Mouse (Mus musculus): ENCODE data around the gene Prdm16. TPM values are rescaled to one million over a fixed set of nuclear protein-coding genes. Genes with fewer than 3 reads are reported as not detected.

Prdm16 gene
- total and polyA plus RNA-seq, 3 experiments = not detected

DNA sequence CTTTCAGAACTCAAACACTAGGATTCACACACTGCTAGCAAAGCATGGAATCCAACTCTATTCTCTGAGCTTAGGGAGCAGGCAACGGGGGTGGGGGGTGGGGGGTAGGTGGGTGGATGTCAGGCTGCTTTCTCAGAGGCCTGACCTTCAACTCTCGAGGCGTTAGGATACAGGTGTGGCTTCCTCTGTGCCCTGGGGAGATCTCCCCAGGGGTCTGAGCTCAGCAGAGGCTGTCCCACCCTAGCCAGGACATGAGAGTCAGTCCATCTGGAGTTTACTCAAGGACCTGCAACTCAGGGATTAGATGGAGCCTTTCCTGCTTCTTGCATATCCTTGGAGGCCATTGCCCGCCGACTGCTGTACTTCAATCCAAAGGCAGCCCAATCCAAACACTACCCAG is 267.6 kb downstream of the Prdm16 start:
- Histone ChIP-seq H3K79me2 (replicated peaks; ENCODE audit: control insufficient read depth, extremely low read depth, insufficient read depth, poor library complexity, severe bottlenecking) (no peaks in the 10 kb centered on the region), H3K9ac (ENCODE audit: insufficient read depth, low read depth) (no peak overlapping the region), H3K4me3 (replicated peaks in 1 of 3; ENCODE audit: low read depth in 2 of 3, low read length in 2 of 3, poor library complexity in 1 of 3) (no peak overlapping the region), H3K4me2 (ENCODE audit: insufficient read depth, low read depth, poor library complexity, severe bottlenecking) (no peak overlapping the region), H3K27ac (ENCODE audit: insufficient read depth, low read depth) (no peak overlapping the region), H3K36me3 (replicated peaks in 1 of 2; ENCODE audit: control insufficient read depth in 1 of 2, insufficient read depth in 1 of 2, low read length in 1 of 2) (no peaks in the 10 kb centered on the region), H3K4me1 (ENCODE audit: control insufficient read depth in 1 of 2, insufficient read depth in 2 of 2) (no peaks in the 10 kb centered on the region), H3K9me3 (replicated peaks; ENCODE audit: low read length) (peaks cover 96% of the 10 kb centered on the region), H3K27me3 (replicated peaks) (no peaks in the 10 kb centered on the region)
- dilution Hi-C loops (cut with MboI; ENCODE audit: extremely low pct_ligation_motif_present, extremely low pct_unique_long_range_greater_than_20kb, low sequenced_read_pairs) (no loop called here), in situ Hi-C loops (cut with MboI; ENCODE audit: low pct_ligation_motif_present, low pct_unique_long_range_greater_than_20kb, low sequenced_read_pairs) (no loop called here)
- DNase-seq (ENCODE audit: extremely low read depth) = no peak
- TF ChIP-seq MYC (IDR thresholded peaks at IDR 0.05; ENCODE audit: low read depth, low read length) (no peak), MXI1 (IDR thresholded peaks at IDR 0.05; ENCODE audit: low read depth, low read length) (no peak), MEF2A (IDR thresholded peaks at IDR 0.05; ENCODE audit: borderline replicate concordance, low read depth, low read length) (no peak), EP300 (IDR thresholded peaks at IDR 0.05; ENCODE audit: low read length) (no peak), NELFE (IDR thresholded peaks at IDR 0.05; ENCODE audit: low read depth, low read length) (no peak), HCFC1 (IDR thresholded peaks at IDR 0.05; ENCODE audit: low read depth, low read length) (no peak), UBTF (IDR thresholded peaks at IDR 0.05; ENCODE audit: low read depth, low read length) (no peak), E2F4 (IDR thresholded peaks at IDR 0.05; ENCODE audit: insufficient replicate concordance, low read depth, low read length) (no peak), IRF4 (IDR thresholded peaks at IDR 0.05; ENCODE audit: low read depth, low read length) (no peak)

DNA sequence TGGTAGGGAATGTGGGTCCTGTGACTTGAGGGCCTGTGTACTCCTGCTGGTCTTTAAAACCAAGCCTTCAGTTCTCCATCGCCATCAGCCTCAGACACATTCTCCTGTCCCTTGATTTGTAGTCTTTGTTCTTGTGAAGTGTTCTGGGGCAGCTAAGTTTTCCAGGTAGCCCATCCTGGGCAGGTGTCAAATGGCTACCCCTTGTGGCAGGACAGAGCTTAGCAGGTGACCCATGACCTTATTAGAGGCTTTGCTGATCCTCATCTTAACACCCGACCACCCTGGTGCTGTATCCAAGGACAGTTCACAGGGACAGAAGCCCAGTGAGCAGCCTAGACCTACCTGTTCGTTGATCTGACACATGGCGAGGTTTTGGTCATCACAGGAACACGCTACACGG is 269.8 kb downstream of the Prdm16 start:
- no peak overlapping the region for H3K9ac ChIP-seq (ENCODE audit: insufficient read depth, low read depth)
- H3K36me3 ChIP-seq (replicated peaks in 1 of 2; ENCODE audit: control insufficient read depth in 1 of 2, insufficient read depth in 1 of 2, low read length in 1 of 2) = no peaks in the 10 kb centered on the region
- no peak overlapping the region for H3K27ac ChIP-seq (ENCODE audit: insufficient read depth, low read depth)
- H3K4me1 ChIP-seq (ENCODE audit: control insufficient read depth in 1 of 2, insufficient read depth in 2 of 2) = no peaks in the 10 kb centered on the region
- no peak overlapping the region for H3K4me3 ChIP-seq (replicated peaks in 1 of 3; ENCODE audit: low read depth in 2 of 3, low read length in 2 of 3, poor library complexity in 1 of 3)
- TF ChIP-seq CTCF (conservative IDR thresholded peaks at IDR 0.05 in 1 of 2, IDR thresholded peaks at IDR 0.05 in 1 of 2; ENCODE audit: low read depth in 2 of 2, low read length in 2 of 2) = no peak
- TF ChIP-seq IRF4 (IDR thresholded peaks at IDR 0.05; ENCODE audit: low read depth, low read length) = no peak
- TF ChIP-seq MYC (IDR thresholded peaks at IDR 0.05; ENCODE audit: low read depth, low read length) = no peak
- no peak for TF ChIP-seq CHD1 (IDR thresholded peaks at IDR 0.05; ENCODE audit: low read depth, low read length)
- TF ChIP-seq ZC3H11A (IDR thresholded peaks at IDR 0.05; ENCODE audit: low read depth, low read length) = no peak
- TF ChIP-seq MAFK (IDR thresholded peaks at IDR 0.05; ENCODE audit: insufficient replicate concordance, low read length) = no peak
- no peak for TF ChIP-seq GABPA (IDR thresholded peaks at IDR 0.05; ENCODE audit: insufficient replicate concordance, low read depth, low read length)
- no peak for TF ChIP-seq SIN3A (IDR thresholded peaks at IDR 0.05; ENCODE audit: low read length)
- TF ChIP-seq ZNF384 (IDR thresholded peaks at IDR 0.05; ENCODE audit: low read depth, low read length) = no peak
- no peak for TF ChIP-seq E2F4 (IDR thresholded peaks at IDR 0.05; ENCODE audit: insufficient replicate concordance, low read depth, low read length)
- no peak for TF ChIP-seq NRF1 (IDR thresholded peaks at IDR 0.05; ENCODE audit: low read depth, low read length)
- no peak for TF ChIP-seq NELFE (IDR thresholded peaks at IDR 0.05; ENCODE audit: low read depth, low read length)
- H3K79me2 ChIP-seq (replicated peaks; ENCODE audit: control insufficient read depth, extremely low read depth, insufficient read depth, poor library complexity, severe bottlenecking) = no peaks in the 10 kb centered on the region
- dilution Hi-C loops (cut with MboI; ENCODE audit: extremely low pct_ligation_motif_present, extremely low pct_unique_long_range_greater_than_20kb, low sequenced_read_pairs) (no loop called here), in situ Hi-C loops (cut with MboI; ENCODE audit: low pct_ligation_motif_present, low pct_unique_long_range_greater_than_20kb, low sequenced_read_pairs) (no loop called here)
- no peak for DNase-seq (ENCODE audit: extremely low read depth)
- peaks cover 96% of the 10 kb centered on the region for H3K9me3 ChIP-seq (replicated peaks; ENCODE audit: low read length)
- no peaks in the 10 kb centered on the region for H3K27me3 ChIP-seq (replicated peaks)
- no peak overlapping the region for H3K4me2 ChIP-seq (ENCODE audit: insufficient read depth, low read depth, poor library complexity, severe bottlenecking)
